Mouse (Mus musculus): ENCODE measurements at regions not wholly inside any gene's neighbourhood (a gene's known extent, or its start where the extent isn't known, plus 50 kb on each side); places are given as distances from the start of the nearest gene placed in this dataset.

DNA sequence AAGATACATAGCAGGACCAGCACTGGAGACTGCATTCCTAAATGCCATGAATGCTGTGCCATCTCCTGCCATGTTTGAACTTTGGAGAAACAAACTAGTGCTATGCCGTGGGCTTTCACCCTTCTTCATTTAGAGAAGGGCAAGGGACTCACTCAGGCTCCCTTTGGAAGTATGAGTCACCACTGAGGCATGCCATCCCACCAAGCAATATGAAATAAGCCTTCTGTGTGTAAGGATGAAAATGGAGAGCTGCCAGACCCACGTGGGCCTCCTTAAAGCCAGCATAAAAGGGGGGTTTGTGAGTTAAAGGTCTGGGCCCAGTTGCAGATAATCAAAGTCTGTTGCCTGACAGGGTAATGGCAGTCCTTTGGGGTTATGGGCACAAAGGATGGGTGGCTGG is 159.0 kb downstream of the H2al1j start:
- TF ChIP-seq POLR2A (IDR thresholded peaks at IDR 0.05; ENCODE audit: low read depth, low read length) (no peak), CTCF (conservative IDR thresholded peaks at IDR 0.05; ENCODE audit: insufficient read depth, insufficient read length, low read depth, low read length) (no peak)
- 80% methylated on average over 2 of the region's 2 CpGs for WGBS
- no peak for DNase-seq
- H3K4me3 ChIP-seq (ENCODE audit: insufficient read depth, low read depth, low read length): no peak overlapping the region
- H3K27me3 ChIP-seq (replicated peaks; ENCODE audit: control insufficient read depth, insufficient read depth, low read length): no peaks in the 10 kb centered on the region
- H3K36me3 ChIP-seq (ENCODE audit: control insufficient read depth, insufficient read depth, low read length): no peaks in the 10 kb centered on the region
- no peak overlapping the region for H3K27ac ChIP-seq (ENCODE audit: insufficient read depth, low read depth, low read length)
- 0 out of 2 replicates have a peak, but pooled peaks cover 2% of the 10 kb centered on the region for H3K4me1 ChIP-seq (ENCODE audit: control insufficient read depth, insufficient read depth, low read length)

DNA sequence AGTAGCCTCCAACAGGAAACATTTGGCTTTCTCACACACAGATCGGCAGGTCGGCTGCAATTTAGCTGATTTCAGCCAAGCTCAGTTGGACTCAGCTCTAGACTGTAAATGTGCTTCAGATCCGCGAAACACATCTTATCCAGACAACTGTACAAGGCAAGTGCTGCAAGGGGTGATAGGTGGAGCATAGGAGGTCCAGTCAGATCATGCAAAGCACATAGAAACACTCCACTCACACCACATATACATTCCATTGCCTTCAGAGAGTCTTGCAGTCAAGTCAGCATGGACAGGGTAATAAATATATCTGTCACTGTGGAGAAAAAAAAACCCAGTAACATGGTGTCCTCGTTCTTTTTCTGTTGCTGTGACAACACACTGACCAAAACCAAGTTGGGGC is 160.3 kb downstream of the H2al1j start:
- DNase-seq: no peak
- TF ChIP-seq CTCF (conservative IDR thresholded peaks at IDR 0.05; ENCODE audit: insufficient read depth, insufficient read length, low read depth, low read length) (no peak), POLR2A (IDR thresholded peaks at IDR 0.05; ENCODE audit: low read depth, low read length) (no peak)
- no peaks in the 10 kb centered on the region for H3K27me3 ChIP-seq (replicated peaks; ENCODE audit: control insufficient read depth, insufficient read depth, low read length)
- no peak overlapping the region for H3K4me3 ChIP-seq (ENCODE audit: insufficient read depth, low read depth, low read length)
- H3K27ac ChIP-seq (ENCODE audit: insufficient read depth, low read depth, low read length): no peak overlapping the region
- 70% methylated on average over 5 of the region's 5 CpGs for WGBS
- H3K4me1 ChIP-seq (ENCODE audit: control insufficient read depth, insufficient read depth, low read length): no peaks in the 10 kb centered on the region
- H3K36me3 ChIP-seq (ENCODE audit: control insufficient read depth, insufficient read depth, low read length): no peaks in the 10 kb centered on the region

DNA sequence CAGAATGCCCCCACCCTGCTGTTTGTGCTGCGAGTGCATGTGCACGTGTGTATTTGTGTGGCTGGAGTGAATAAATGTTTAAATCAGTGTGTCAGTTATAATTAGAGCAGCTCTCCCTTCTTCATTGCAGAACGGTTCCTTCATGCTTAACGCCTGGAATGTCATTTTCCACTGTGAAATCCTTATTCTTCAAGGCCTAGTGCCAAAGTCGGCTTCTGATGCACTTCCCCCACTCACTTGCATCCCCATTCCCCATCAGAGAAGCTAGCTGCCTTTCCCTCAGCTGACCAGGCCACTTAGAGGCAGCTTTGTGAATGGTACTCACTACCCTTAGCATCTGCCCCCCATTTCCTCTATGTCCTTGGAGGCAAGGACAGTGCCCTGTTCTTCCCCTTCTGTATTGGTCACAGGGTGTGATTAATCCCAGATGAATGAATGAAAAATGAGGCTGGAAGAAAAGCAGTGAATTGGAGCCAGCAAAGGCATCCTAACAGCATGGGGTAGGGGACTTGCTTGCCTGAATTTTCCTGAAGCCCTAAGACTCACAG is 162.6 kb downstream of the H2al1j start:
- Histone ChIP-seq H3K27me3 (replicated peaks; ENCODE audit: control insufficient read depth, insufficient read depth, low read length) (no peaks in the 10 kb centered on the region), H3K36me3 (ENCODE audit: control insufficient read depth, insufficient read depth, low read length) (no peaks in the 10 kb centered on the region), H3K4me1 (ENCODE audit: control insufficient read depth, insufficient read depth, low read length) (no peaks in the 10 kb centered on the region), H3K27ac (ENCODE audit: insufficient read depth, low read depth, low read length) (no peak overlapping the region), H3K4me3 (ENCODE audit: insufficient read depth, low read depth, low read length) (no peak overlapping the region)
- WGBS: 53% methylated on average over 5 of the region's 5 CpGs
- TF ChIP-seq CTCF (conservative IDR thresholded peaks at IDR 0.05; ENCODE audit: insufficient read depth, insufficient read length, low read depth, low read length) (no peak), POLR2A (IDR thresholded peaks at IDR 0.05; ENCODE audit: low read depth, low read length) (no peak)
- no peak for DNase-seq

DNA sequence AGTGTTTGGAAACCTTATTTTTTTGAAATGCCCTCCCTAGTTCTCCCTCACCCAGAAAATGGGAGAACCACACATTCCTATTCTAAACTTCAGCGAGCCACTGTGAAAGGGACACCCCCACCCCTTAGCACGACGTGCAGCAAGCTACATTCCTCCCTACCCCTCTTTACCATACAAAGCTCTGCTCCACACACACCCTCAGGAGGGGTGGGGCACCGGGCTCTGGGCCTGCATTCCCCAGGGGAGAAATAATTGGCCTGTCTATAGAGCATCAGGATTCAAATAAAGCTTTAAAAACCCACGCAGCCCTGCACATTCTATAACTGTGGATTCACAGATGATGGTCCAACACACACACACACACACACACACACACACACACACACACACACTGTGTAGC is 163.6 kb downstream of the H2al1j start:
- TF ChIP-seq CTCF (conservative IDR thresholded peaks at IDR 0.05; ENCODE audit: insufficient read depth, insufficient read length, low read depth, low read length) (no peak), POLR2A (IDR thresholded peaks at IDR 0.05; ENCODE audit: low read depth, low read length) (no peak)
- 59% methylated on average over 5 of the region's 5 CpGs for WGBS
- no peaks in the 10 kb centered on the region for H3K36me3 ChIP-seq (ENCODE audit: control insufficient read depth, insufficient read depth, low read length)
- no peaks in the 10 kb centered on the region for H3K4me1 ChIP-seq (ENCODE audit: control insufficient read depth, insufficient read depth, low read length)
- no peak overlapping the region for H3K27ac ChIP-seq (ENCODE audit: insufficient read depth, low read depth, low read length)
- H3K4me3 ChIP-seq (ENCODE audit: insufficient read depth, low read depth, low read length): no peak overlapping the region
- H3K27me3 ChIP-seq (replicated peaks; ENCODE audit: control insufficient read depth, insufficient read depth, low read length): no peaks in the 10 kb centered on the region
- no peak for DNase-seq

DNA sequence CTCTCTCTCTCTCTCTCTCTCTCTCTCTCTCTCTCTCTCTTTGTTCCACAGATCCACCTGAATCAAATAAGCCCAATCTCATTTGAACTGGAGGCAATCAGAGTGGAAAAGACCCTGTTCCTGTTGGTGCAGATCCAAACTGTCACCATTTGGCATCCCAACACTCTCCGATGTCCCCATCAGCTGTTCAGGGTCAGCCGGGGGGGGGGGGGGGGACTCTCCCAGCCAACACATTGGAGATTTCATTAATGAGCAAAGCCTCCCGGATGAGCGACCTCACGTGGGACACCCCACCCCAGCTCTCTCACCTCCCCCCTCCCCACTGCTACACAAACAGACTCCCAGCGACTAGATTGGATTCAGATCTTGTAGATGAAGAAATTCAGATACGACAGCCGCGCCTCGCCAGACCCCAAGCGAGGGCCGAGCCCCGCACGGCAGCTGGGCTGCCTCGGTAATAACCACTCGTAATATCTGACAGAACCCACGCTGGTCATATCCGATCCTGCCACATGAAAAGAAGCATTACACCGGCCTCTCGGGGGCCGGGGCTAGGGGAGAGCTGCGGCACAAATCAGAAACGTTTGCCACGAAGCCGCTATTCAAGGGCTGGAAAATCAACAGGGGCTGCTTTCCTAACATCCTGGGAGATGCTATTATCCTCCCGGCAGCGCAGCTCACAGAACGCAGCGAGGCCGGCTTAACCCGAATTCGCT is 164.2 kb downstream of the H2al1j start:
- 39% methylated on average over 30 of the region's 32 CpGs for WGBS
- Histone ChIP-seq H3K4me3 (ENCODE audit: insufficient read depth, low read depth, low read length) (no peak overlapping the region), H3K27me3 (replicated peaks; ENCODE audit: control insufficient read depth, insufficient read depth, low read length) (no peaks in the 10 kb centered on the region), H3K36me3 (ENCODE audit: control insufficient read depth, insufficient read depth, low read length) (no peaks in the 10 kb centered on the region), H3K27ac (ENCODE audit: insufficient read depth, low read depth, low read length) (no peak overlapping the region), H3K4me1 (ENCODE audit: control insufficient read depth, insufficient read depth, low read length) (no peaks in the 10 kb centered on the region)
- DNase-seq: no peak
- TF ChIP-seq POLR2A (IDR thresholded peaks at IDR 0.05; ENCODE audit: low read depth, low read length) (no peak), CTCF (conservative IDR thresholded peaks at IDR 0.05; ENCODE audit: insufficient read depth, insufficient read length, low read depth, low read length) (no peak)

DNA sequence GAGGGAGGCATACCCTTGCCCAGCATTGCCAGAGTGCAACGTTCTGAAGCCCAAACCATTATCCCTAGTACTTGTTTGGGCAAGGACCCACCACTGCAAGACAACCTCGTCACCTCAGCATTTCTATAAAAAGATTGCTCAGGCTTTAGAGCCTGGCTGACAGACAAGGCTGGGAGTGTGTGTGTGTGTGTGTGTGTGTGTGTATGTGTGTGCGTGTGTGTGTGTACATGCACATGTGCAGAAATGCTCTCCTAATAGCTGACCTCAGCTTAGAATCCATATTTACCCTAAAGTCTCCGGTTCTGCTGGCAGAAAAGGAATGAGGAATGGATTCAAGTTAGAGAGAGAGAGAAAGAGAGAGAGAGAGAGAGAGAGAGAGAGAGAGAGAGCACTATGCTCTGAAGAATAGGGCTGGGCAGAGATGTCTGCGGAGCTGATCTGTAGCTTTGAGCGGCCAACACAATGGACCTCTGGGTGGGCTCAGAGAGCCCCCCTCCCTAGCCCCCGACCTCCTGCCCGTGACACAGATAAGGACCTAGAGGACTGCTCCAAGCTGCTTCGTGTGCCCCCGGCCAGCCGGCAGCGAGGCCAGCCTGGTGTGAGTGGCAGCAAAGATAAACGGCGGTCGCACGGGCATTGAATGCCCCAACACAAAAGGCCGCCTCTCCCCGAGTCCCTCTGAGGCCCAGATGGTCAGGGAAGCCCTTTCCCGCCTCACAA is 166.1 kb downstream of the H2al1j start:
- Histone ChIP-seq H3K27ac (ENCODE audit: insufficient read depth, low read depth, low read length) (no peak overlapping the region), H3K4me3 (ENCODE audit: insufficient read depth, low read depth, low read length) (no peak overlapping the region)

DNA sequence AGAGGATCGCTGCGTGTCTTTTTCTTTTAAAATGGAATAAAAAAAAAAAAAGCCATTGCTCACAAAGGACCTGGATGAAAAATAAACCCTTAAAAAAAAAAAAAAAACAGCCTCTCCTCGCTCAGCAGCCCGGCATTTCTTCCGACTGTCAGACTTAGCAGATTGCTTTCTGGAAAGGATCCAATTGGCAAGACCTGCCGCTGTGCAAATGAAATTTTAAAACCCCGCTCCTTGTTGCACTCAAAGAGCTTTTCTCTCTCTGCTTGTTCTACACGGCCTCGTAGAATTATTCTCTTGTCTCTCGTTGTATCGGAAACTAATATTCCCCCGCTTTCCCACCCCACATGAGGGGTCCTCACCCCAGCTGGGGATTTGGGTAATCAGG is 166.6 kb downstream of the H2al1j start:
- DNase-seq: peak; percentile 48
- H3K27ac ChIP-seq (ENCODE audit: insufficient read depth, low read depth, low read length): no peak overlapping the region
- H3K4me1 ChIP-seq (ENCODE audit: control insufficient read depth, insufficient read depth, low read length): no peaks in the 10 kb centered on the region
- H3K27me3 ChIP-seq (replicated peaks; ENCODE audit: control insufficient read depth, insufficient read depth, low read length): no peaks in the 10 kb centered on the region
- TF ChIP-seq POLR2A (IDR thresholded peaks at IDR 0.05; ENCODE audit: low read depth, low read length) (no peak), CTCF (conservative IDR thresholded peaks at IDR 0.05; ENCODE audit: insufficient read depth, insufficient read length, low read depth, low read length) (no peak)
- 18% methylated on average over 12 of the region's 12 CpGs for WGBS
- H3K4me3 ChIP-seq (ENCODE audit: insufficient read depth, low read depth, low read length): no peak overlapping the region
- no peaks in the 10 kb centered on the region for H3K36me3 ChIP-seq (ENCODE audit: control insufficient read depth, insufficient read depth, low read length)

More for the DNA sequence above, 166.1 kb downstream of the H2al1j start:
- TF ChIP-seq CTCF (conservative IDR thresholded peaks at IDR 0.05; ENCODE audit: insufficient read depth, insufficient read length, low read depth, low read length) (no peak), POLR2A (IDR thresholded peaks at IDR 0.05; ENCODE audit: low read depth, low read length) (no peak)
- 16% methylated on average over 18 of the region's 19 CpGs for WGBS
- Histone ChIP-seq H3K36me3 (ENCODE audit: control insufficient read depth, insufficient read depth, low read length) (no peaks in the 10 kb centered on the region), H3K27me3 (replicated peaks; ENCODE audit: control insufficient read depth, insufficient read depth, low read length) (no peaks in the 10 kb centered on the region), H3K4me1 (ENCODE audit: control insufficient read depth, insufficient read depth, low read length) (no peaks in the 10 kb centered on the region)
- no peak for DNase-seq
